Mouse (Mus musculus) spleen, postnatal 4 days (tissue): ENCODE data around the gene Gm20661.
A peak's percentile ranks its signal among the peaks of the same experiment; 100 is the strongest.

Experiments used
- DNase-seq, 2 experiments: peaks; one replicate each; pipeline ENCODE4 v3.0.0; 2022; ENCODE audit warnings: low spot score in 2 of 2

The Gm20661 gene

DNA sequence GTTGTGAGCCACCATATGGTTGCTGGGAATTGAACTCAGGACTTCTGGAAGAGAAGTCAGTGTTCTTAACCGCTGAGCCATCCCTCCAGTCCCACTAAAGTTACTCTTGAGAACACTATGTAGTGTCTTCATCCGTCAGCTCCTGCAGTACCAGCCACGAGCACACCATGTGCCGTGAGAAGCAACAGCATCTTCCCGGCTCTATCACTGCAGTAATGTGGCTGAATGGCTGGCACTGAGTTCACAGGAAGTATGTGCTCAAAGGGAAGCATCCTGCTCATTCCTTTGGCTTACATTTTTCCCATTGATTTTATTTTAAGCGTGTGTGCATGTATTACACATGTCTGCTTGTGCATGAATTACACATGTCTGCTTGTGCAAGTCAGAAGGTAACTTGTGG is 15.4 kb upstream of the Gm20661 start:
- DNase-seq, result no peak

DNA sequence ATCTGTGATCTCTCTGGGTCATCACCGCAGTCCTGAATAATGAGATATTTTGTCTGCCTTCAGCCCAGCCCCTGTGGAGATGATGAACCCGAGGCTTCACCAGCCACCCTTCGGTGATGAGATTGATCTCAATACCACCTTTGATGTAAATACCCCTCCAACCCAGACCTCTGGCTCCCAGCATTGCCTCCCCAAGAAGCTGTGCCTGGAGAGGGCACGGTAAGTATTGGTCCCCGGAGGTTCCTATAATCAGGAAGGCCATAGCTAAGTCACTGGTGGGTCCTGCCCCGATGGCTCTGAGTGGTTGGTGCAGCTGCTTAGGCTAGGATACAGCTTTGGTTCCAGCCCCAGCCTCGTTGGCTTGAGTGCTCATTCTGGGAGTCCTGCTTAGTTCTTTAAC is 14.3 kb upstream of the Gm20661 start:
- DNase-seq, result no peak

GRCm38 (mm10) chr9:107970311-107970710 is 12.5 kb upstream of the Gm20661 start:
- DNase-seq, result no peak

DNA sequence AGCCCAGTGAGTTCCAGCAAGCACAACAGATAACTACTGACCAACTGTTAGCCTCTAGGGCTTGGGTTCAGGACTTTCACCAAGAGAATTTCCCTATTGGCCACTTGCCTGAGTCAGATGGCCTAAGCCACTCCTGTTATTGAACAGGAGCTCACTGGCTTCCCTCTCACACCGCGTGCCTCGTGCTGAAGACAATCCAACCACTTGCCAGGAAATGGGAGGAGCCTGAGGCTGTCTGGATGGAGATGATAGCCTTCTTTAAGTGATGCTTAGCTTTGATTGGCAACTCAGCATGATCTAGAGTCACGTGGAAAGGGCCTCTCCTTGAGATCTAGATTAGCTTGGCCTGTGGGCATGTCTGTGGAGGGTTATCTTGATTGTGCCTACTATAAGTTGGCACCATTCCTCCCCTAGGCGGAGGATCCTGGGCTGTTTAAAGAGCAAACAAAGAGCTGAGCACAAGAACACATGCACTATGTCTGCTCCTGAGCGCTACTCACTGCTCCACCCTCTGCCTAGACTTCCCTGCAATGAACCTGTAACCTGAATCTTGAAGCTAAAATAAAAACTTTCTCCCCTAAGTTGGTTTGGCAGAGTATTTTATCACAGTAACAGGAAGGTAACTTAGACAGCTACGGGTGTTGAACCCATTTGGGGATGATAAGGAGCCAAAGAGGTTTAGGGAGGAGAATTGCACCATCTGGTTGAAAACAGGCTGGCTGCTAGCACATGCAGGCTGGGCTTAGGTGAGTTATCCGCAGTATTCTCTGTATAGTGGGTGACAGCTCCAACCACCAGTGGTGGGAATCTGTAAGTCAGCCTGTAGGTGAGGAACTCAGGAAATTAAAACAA is 10.9 kb upstream of the Gm20661 start:
- peak; percentile 77 to 78 for DNase-seq

DNA sequence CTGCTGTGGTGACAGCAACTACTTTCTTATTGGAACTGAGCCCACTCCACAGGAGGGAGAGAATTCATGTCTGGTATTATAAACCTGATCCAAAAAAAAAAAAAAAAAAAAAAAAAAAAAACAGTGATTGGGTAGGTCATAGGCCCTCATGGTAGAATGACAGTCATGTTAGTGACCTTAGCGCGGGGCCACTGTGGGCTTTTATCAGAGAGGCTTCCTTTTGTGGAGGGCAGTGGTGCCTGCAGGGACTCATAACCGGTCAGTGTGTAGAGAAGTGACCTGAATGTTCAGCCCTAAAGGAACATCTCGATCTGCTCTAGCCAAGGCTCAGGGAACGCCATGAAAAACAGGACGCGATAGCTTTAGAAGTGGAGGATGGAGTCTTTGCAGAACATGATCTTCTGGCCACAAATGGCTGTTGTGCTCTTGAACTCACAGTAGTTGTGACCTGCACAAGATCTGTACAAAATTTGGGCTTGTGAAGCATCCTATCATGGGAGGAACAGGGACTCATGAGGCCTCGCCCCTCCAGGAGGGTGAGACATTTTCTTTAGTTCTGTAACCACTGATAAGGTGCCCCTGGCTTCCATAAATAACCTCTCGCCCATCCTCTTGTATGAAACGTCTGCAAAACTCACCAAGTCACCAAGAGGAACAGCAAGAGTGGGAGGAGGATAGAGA is 8.2 kb upstream of the Gm20661 start:
- peak in 1 of 2 experiments; percentile 63 for DNase-seq

GRCm38 (mm10) chr9:107975399-107976386 is 7.2 kb upstream of the Gm20661 start, which contains the start of gene Uba7:
TSS of gene Uba7 (plus strand) at chr9:107975505.
- peak; percentile 63 to 75 for DNase-seq

GRCm38 (mm10) chr9:107978815-107979214 is 4.0 kb upstream of the Gm20661 start:
- no peak for DNase-seq

GRCm38 (mm10) chr9:107981684-107982605 is 913 bp upstream of the Gm20661 start:
- no peak for DNase-seq

DNA sequence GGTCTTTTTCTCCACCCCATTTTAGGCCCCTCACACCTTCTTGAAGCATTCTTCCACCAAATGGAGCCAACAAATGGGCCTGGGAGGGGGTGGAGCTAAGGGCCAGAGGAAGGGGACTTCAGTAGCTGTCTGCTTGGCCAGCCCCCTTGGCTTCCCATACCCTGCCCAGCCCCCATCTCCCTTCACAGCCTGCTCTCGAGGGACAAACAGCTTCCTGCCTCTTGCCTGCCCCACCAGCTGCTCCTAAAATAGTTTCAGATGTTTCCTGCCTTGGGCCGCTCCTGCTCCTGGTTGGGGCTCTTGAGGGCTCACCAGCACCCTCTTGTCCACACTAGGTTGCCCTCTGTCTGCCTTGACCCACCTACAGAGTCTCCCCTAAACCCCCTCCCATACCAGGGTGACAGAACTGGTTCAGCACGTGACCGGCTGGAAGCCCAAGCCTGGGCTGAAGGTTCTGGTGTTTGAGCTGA is 598 bp downstream of the Gm20661 start:
- peak; percentile 64 to 78 for DNase-seq

DNA sequence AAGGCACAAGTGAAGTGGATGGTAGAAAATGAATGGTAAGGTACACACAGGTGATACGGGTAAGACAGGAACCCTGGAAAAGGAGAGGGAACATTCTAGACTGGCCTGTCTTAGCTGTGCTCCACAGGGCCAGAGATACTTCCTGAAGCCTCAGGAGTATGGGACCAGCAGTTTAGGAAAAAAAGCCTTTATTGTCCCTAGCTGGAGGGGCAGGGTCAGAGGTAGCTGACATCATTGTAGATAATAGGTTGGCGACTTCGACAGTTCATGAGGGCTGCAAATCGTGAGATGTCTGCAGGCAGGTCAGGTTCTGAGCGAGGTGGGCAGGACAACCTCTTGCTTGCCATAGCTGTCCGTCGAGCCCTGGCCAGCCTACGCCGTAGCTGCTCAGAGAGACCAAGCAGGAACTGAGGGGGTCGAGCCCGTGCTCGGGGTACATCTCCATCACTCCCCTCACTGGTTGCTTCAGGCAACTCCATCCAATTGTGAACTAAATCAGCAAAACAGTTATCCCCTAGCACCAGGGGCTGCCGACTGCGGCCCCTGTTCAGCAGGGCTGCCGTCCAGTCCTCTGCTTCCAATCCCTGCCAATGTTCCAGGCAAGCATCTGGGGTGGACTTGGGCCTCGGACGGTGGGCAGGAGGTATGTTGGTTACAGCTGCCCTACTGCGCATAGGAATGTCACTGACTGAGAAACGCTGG is 1.3 kb downstream of the Gm20661 start:
- DNase-seq, result peak; percentile 41 to 78

- DNase-seq, result no peak
Measured at GRCm38 (mm10) chr9:107984754-107985055, 1.8 kb downstream of the Gm20661 start.

DNA sequence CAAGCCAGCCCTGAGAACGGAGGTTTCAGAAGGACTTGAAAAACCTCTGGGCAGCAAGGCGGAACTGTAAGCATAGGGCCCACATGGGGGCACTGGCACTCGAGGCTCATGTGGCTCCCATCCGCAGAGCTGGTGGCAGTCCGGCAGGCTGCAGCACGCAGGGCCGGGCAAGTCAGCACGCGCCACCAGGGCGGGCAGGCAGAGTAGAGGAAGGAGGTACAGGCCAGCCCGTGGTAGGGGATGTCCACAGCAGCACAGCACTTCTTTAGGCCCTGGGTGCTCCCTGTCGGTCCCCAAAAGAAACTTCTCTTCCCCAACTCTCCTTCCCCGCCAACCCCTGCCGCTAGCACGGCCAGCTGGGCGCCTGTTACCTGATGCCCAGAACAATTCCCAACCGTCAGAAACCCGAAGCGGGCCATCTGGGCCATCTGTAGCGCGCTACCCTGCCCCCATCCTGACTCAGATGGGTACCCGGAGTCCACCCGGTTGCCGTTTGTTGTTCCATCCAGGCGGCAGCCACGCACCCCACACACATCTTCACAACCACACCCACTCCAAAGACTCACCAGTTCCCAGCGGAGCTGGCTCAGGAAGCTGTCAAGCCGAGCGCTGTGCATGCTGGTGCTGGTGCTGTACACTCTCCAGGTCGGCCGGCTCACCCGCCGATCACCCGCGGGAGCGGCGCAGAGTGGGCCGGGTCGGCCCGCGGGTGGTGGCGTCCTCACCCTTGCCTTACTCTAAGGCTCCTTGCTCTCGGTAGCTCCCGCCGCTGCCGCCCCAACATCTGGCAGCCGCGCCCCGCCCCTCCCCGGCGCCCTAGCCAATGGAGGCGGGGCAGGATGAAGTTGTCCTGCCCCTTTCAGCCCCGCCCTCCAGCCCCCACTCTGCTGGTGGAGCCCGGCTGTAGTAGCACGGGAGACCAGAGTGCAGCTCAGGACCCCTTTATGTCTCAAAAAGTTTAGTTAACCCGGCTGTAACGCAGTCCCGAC is 2.6 kb downstream of the Gm20661 start, which contains the start of gene Inka1:
TSS of gene Inka1 (minus strand) at position 749 of the 989 bp plus-strand sequence.
- peak; percentile 95 to 97 for DNase-seq

GRCm38 (mm10) chr9:107986376-107986775 is 3.5 kb downstream of the Gm20661 start:
- peak; percentile 81 to 90 for DNase-seq

- no peak for DNase-seq
Measured at GRCm38 (mm10) chr9:107987950-107988349, 5.1 kb downstream of the Gm20661 start.

GRCm38 (mm10) chr9:107992197-107992596 is 9.3 kb downstream of the Gm20661 start, which contains the start of gene Cdhr4:
TSS of gene Cdhr4 (plus strand) at chr9:107992497.
- no peak for DNase-seq

DNA sequence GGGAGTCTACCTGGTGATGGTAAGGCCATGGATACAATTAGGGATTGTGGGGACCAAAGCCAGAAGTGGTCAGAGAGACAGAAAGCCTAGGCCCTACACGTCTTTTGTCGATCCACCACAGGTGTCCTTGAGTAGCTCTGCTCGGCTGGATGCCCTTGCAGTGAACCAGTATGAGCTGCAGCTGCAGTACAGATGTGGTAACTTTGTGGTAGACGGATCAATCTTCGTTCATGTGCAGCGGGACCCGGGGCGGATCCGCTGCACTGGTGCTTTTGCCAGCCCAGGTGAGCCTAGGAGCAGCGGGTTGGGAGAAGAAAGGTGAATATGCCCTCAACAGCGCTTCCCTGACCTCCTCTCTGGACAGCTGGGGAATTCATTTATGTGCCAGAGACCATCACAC is 10.2 kb downstream of the Gm20661 start:
- no peak for DNase-seq

DNA sequence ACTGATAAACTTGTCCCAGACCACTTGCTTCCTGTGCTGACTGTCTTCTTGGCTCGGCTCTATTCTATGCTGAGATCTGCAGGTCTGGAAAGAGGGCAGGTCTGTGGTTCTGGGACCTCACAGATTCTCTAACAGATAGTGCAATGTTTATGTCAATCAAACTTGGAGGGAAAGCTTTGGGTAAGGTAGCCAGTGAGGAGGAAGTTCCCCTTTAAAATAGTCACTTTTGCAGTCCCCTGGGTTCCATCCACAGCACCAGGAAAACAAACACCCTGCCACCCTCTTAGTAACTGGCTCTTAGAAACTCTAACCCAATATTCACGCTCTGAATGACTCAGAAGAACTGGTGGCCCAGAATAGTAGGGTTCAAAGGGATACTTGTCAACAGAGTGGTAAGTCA is 11.6 kb downstream of the Gm20661 start:
- DNase-seq, result no peak

DNA sequence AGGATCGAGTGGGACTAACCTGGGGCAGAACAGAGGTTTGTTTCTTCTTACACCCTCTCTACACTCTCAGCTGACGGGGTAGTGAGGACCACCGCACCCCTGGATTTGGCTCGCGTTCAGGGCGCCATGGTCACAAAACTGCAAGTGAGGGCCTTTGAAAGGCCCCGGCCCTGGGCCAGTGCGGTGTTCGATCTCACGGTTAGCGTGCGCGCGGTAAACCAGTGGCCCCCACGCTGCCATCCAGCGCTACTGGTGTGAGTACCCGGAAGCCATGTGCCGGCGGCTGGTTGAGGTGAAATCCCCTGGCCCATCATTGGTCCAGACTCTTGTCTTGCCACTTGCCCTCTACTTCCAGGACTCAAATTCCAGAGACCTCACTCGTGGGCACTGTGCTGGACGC is 12.7 kb downstream of the Gm20661 start:
- DNase-seq, result no peak

- no peak for DNase-seq
Measured at GRCm38 (mm10) chr9:107996049-107996448, 13.2 kb downstream of the Gm20661 start, which contains the start of gene Gm20662. TSS of gene Gm20662 (plus strand) at chr9:107996349.
